Mouse (Mus musculus) testis, postnatal 10 days (tissue): Measurements from ENCODE around the gene Ank3.

ENCODE experiments used
- DNase-seq: peaks from one replicate; pipeline ENCODE4 v3.0.0; 2021; ENCODE audit warnings: low spot score

Ank3 gene

GRCm38 (mm10) chr10:69982701-69983100 is 584.1 kb downstream of the Ank3 start:
- DNase-seq, result no peak

GRCm38 (mm10) chr10:69987496-69987895 is 588.9 kb downstream of the Ank3 start:
- DNase-seq, result no peak

GRCm38 (mm10) chr10:69997082-69997481 is 598.5 kb downstream of the Ank3 start:
- no peak for DNase-seq

GRCm38 (mm10) chr10:70004058-70004457 is 605.5 kb downstream of the Ank3 start:
- DNase-seq, result no peak

- DNase-seq, result no peak
These were observed 606.3 kb downstream of the Ank3 start for GRCm38 (mm10) chr10:70004831-70005230.

GRCm38 (mm10) chr10:70006380-70006779 is 607.8 kb downstream of the Ank3 start:
- no peak for DNase-seq

GRCm38 (mm10) chr10:70011738-70012137 is 613.2 kb downstream of the Ank3 start:
- no peak for DNase-seq

- no peak for DNase-seq
These were observed 615.4 kb downstream of the Ank3 start for GRCm38 (mm10) chr10:70013931-70014330.

- no peak for DNase-seq
These were observed 616.6 kb downstream of the Ank3 start for GRCm38 (mm10) chr10:70015201-70015600.

- no peak for DNase-seq
These were observed 620.1 kb downstream of the Ank3 start for GRCm38 (mm10) chr10:70018691-70019090.

- peak; percentile 61 for DNase-seq
These were observed 623.1 kb downstream of the Ank3 start for GRCm38 (mm10) chr10:70021667-70022066.

GRCm38 (mm10) chr10:70022596-70022995 is 624.0 kb downstream of the Ank3 start:
- DNase-seq, result no peak

GRCm38 (mm10) chr10:70023861-70024260 is 625.3 kb downstream of the Ank3 start:
- DNase-seq, result no peak

- DNase-seq, result no peak
These were observed 633.4 kb downstream of the Ank3 start for GRCm38 (mm10) chr10:70031942-70032341.

GRCm38 (mm10) chr10:70032982-70033381 is 634.4 kb downstream of the Ank3 start:
- DNase-seq, result no peak

GRCm38 (mm10) chr10:70033856-70034255 is 635.3 kb downstream of the Ank3 start:
- DNase-seq, result no peak

GRCm38 (mm10) chr10:70039871-70040291 is 641.3 kb downstream of the Ank3 start:
- DNase-seq, result no peak

- no peak for DNase-seq
These were observed 643.0 kb downstream of the Ank3 start for GRCm38 (mm10) chr10:70041562-70041961.

- DNase-seq, result no peak
These were observed 647.1 kb downstream of the Ank3 start for GRCm38 (mm10) chr10:70045722-70046121.

GRCm38 (mm10) chr10:70049771-70050170 is 651.2 kb downstream of the Ank3 start:
- no peak for DNase-seq

- DNase-seq, result no peak
These were observed 656.7 kb downstream of the Ank3 start for GRCm38 (mm10) chr10:70055291-70055690.

- no peak for DNase-seq
These were observed 658.5 kb downstream of the Ank3 start for GRCm38 (mm10) chr10:70057064-70057463.

GRCm38 (mm10) chr10:70060021-70060688 is 661.6 kb downstream of the Ank3 start:
- DNase-seq, result no peak

- DNase-seq, result no peak
These were observed 662.1 kb downstream of the Ank3 start for GRCm38 (mm10) chr10:70060689-70061081.
